Mouse (Mus musculus) liver, postnatal 0 days (tissue): ENCODE results near the gene Ntm. TPM values are rescaled to one million over a fixed set of nuclear protein-coding genes. Genes with fewer than 3 reads are reported as not detected.

ENCODE experiments used
- ATAC-seq: fragments of 200-750 bp; cut with Nextera tagmentation; 2 replicates; pipeline ENCODE4 v1.8.0; 2017; ENCODE audit warnings: mild to moderate bottlenecking, moderate library complexity
- DNase-seq: peaks from one replicate; pipeline ENCODE4 v3.0.0-alpha.2; 2016
- H3K27ac ChIP-seq: fragments of 300-500 bp; sonication (generic); 2 replicates; pipeline ENCODE4 v1.5.1; 2014; ENCODE audit warnings: antibody characterized with exemption, moderate library complexity, mild to moderate bottlenecking, low read depth
- H3K27me3 ChIP-seq: fragments of 300-500 bp; sonication (generic); 2 replicates; pipeline ENCODE4 v1.6.1; 2014; ENCODE audit warnings: low read length, control low read depth, mixed read lengths; ENCODE audit not compliant: insufficient read depth
- H3K36me3 ChIP-seq: fragments of 300-500 bp; sonication (generic); replicated peaks from 2 replicates; pipeline ENCODE4 v1.6.1; 2014; ENCODE audit warnings: mild to moderate bottlenecking, control low read depth, low read length, moderate library complexity, mixed read lengths; ENCODE audit not compliant: insufficient read depth
- H3K4me1 ChIP-seq: fragments of 300-500 bp; sonication (generic); 2 replicates; pipeline ENCODE4 v1.6.1; 2014; ENCODE audit warnings: antibody characterized with exemption, mild to moderate bottlenecking, control low read depth; ENCODE audit not compliant: insufficient read depth
- H3K4me2 ChIP-seq: fragments of 300-500 bp; sonication (generic); 2 replicates; pipeline ENCODE4 v1.6.1; 2014; ENCODE audit warnings: low read depth, mild to moderate bottlenecking, low read length, moderate library complexity, mixed read lengths
- H3K4me3 ChIP-seq: fragments of 300-500 bp; sonication (generic); 2 replicates; pipeline ENCODE4 v1.5.1; 2014; ENCODE audit warnings: low read depth, low read length
- H3K9ac ChIP-seq: fragments of 300-500 bp; sonication (generic); replicated peaks from 2 replicates; pipeline ENCODE4 v1.6.1; 2014; ENCODE audit warnings: mild to moderate bottlenecking, moderate library complexity
- H3K9me3 ChIP-seq: fragments of 300-500 bp; sonication (generic); 2 replicates; pipeline ENCODE4 v1.6.1; 2016; ENCODE audit warnings: mild to moderate bottlenecking, control low read depth, low read length, mixed read lengths
- CTCF ChIP-seq: sonication (generic); IDR thresholded peaks from 2 replicates; pipeline ENCODE4 v1.5.1; 2016; ENCODE audit warnings: antibody characterized with exemption, low read depth
- EP300 ChIP-seq: IDR thresholded peaks from 2 replicates; pipeline ENCODE4 v1.6.1; 2016; ENCODE audit warnings: antibody characterized with exemption, low read depth, mild to moderate bottlenecking
- WGBS: fragments of 180-500 bp; shearing (Covaris S2); extraction: QIAGEN DNeasy Blood & Tissue Kit; methylation state at CpG from one replicate; pipeline ENCODE4 v1.1.7; 2014; ENCODE audit not compliant: insufficient replicate concordance; 5-methylcytosine and 5-hydroxymethylcytosine counted together
- polyA plus RNA-seq: library from polyadenylated mRNA; unstranded; fragments of >200 nt; fragmentation: Nextera tagmentation; extraction: Ambion mirVana; gene quantifications from 2 replicates; pipeline ENCODE4 v1.2.1, GENCODE M21; 2015

The Ntm gene
- polyA plus RNA-seq, 1 experiment from 2014 or later, result 1.00 TPM

DNA sequence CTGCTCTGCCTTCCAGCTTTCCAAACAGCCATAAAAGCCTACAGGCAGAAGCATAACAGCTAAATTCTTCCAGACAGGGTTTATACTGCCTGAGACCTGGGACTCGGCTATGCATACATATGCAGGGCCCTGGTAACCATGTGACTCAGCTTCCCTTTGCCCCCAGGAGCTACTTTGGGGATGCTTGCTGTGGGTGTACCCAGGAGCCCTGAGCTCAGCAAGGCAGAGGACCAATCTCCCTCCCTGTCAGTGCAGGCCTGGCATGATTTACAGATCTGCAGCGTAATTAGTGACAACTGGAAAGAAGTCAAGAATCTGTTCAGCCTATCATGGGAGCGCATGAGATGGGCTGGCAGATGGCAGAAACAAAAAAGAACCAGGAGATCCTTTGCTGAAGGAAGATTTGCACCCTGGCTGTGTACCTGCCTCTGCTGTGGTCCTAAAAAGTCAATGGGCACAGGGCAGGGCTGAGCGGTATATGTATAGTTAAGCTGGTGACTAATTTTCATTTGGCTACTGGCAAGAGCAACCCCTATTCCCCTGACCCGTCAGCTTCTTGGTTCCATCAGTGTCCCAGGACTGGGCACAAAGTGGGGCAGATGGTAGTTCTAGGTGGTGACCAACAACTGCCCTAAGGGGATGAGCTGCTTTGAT is 886.9 kb downstream of the Ntm start:
- H3K4me3 ChIP-seq, result no peak overlapping the region
- no peak overlapping the region for H3K4me2 ChIP-seq
- H3K27ac ChIP-seq, result no peak overlapping the region
- no peak for ATAC-seq
- H3K36me3 ChIP-seq, result no peaks in the 10 kb centered on the region
- TF ChIP-seq EP300 (no peak), CTCF (no peak)
- WGBS, result 78% methylated on average over 5 of the region's 5 CpGs
- H3K9me3 ChIP-seq, result no peaks in the 10 kb centered on the region
- DNase-seq, result no peak
- H3K4me1 ChIP-seq, result no peaks in the 10 kb centered on the region
- H3K27me3 ChIP-seq, result no peaks in the 10 kb centered on the region
- no peak overlapping the region for H3K9ac ChIP-seq

- no peaks in the 10 kb centered on the region for H3K36me3 ChIP-seq
- no peak for TF ChIP-seq EP300
- no peak for TF ChIP-seq CTCF
- H3K4me3 ChIP-seq, result no peak overlapping the region
- H3K9ac ChIP-seq, result no peak overlapping the region
- WGBS, result 76% methylated on average over 2 of the region's 2 CpGs
- ATAC-seq, result no peak
- H3K4me1 ChIP-seq, result no peaks in the 10 kb centered on the region
- H3K9me3 ChIP-seq, result no peaks in the 10 kb centered on the region
- H3K27ac ChIP-seq, result no peak overlapping the region
- H3K4me2 ChIP-seq, result no peak overlapping the region
- DNase-seq, result no peak
- H3K27me3 ChIP-seq, result no peaks in the 10 kb centered on the region
Measured at GRCm38 (mm10) chr9:29075243-29075642, 887.7 kb downstream of the Ntm start.

DNA sequence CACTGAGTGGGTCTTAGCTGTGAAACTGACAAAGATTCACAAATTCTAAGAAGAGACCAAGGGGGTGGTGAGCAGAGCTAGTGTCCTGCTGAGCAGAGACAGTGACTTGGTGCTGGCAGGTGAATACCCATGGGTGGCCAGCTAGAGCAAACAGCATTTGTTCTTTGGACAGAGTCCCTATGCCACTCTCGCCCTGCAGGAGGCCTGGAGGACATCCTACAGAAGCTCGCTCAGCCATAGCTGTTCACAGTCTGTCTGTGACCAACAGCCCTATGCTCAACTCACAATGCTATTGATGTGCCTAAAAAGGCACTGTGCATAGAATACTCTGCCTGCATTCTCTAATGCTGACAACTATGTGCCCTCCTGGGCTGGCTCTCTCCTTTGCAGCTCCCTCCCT is 888.4 kb downstream of the Ntm start:
- no peaks in the 10 kb centered on the region for H3K36me3 ChIP-seq
- H3K4me1 ChIP-seq, result no peaks in the 10 kb centered on the region
- no peaks in the 10 kb centered on the region for H3K9me3 ChIP-seq
- no peak for DNase-seq
- no peak for ATAC-seq
- no peak overlapping the region for H3K4me3 ChIP-seq
- H3K4me2 ChIP-seq, result no peak overlapping the region
- H3K27ac ChIP-seq, result no peak overlapping the region
- TF ChIP-seq CTCF, result no peak
- no peak for TF ChIP-seq EP300
- 69% methylated on average over 2 of the region's 2 CpGs for WGBS
- no peaks in the 10 kb centered on the region for H3K27me3 ChIP-seq
- H3K9ac ChIP-seq, result no peak overlapping the region

GRCm38 (mm10) chr9:29071997-29072396 is 890.9 kb downstream of the Ntm start:
- H3K4me2 ChIP-seq, result no peak overlapping the region
- ATAC-seq, result no peak
- no peaks in the 10 kb centered on the region for H3K27me3 ChIP-seq
- TF ChIP-seq CTCF, result no peak
- TF ChIP-seq EP300, result no peak
- H3K4me1 ChIP-seq, result no peaks in the 10 kb centered on the region
- no peaks in the 10 kb centered on the region for H3K36me3 ChIP-seq
- H3K27ac ChIP-seq, result no peak overlapping the region
- H3K9ac ChIP-seq, result no peak overlapping the region
- WGBS, result 49% methylated on average over 1 of the region's 1 CpGs
- H3K9me3 ChIP-seq, result no peaks in the 10 kb centered on the region
- no peak for DNase-seq
- H3K4me3 ChIP-seq, result no peak overlapping the region

- ATAC-seq (no peak), DNase-seq (no peak)
- WGBS, result 61% methylated on average over 5 of the region's 5 CpGs
- Histone ChIP-seq H3K4me2 (no peak overlapping the region), H3K27me3 (no peaks in the 10 kb centered on the region), H3K27ac (no peak overlapping the region), H3K4me1 (no peaks in the 10 kb centered on the region), H3K36me3 (no peaks in the 10 kb centered on the region), H3K4me3 (no peak overlapping the region), H3K9ac (no peak overlapping the region), H3K9me3 (no peaks in the 10 kb centered on the region)
- TF ChIP-seq EP300 (no peak), CTCF (no peak)
Measured at GRCm38 (mm10) chr9:29067572-29067971, 895.4 kb downstream of the Ntm start.

DNA sequence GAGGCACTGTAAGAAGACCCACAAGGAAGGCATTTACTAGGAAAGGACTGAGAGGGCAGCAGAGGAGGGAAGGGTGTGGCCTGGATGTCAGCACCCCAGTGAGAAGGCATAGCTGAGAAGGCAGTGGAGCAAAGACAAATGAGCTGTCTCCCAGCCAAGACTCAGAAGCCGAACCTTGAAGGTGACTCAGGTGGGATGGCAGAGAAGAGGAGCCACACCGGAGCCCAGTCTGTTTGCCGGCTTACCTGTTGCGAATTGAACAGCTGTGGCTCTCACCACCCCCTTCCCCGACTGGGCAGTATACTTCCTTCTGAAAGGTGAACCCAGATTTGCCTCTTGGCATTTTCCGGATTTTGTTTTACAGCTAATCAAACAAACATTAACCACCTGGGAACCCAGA is 902.6 kb downstream of the Ntm start:
- H3K27me3 ChIP-seq, result no peaks in the 10 kb centered on the region
- no peaks in the 10 kb centered on the region for H3K9me3 ChIP-seq
- no peaks in the 10 kb centered on the region for H3K36me3 ChIP-seq
- ATAC-seq (no peak), DNase-seq (no peak)
- H3K4me2 ChIP-seq, result no peak overlapping the region
- H3K27ac ChIP-seq, result no peak overlapping the region
- TF ChIP-seq EP300, result no peak
- TF ChIP-seq CTCF, result no peak
- no peaks in the 10 kb centered on the region for H3K4me1 ChIP-seq
- H3K4me3 ChIP-seq, result no peak overlapping the region
- 45% methylated on average over 6 of the region's 6 CpGs for WGBS
- no peak overlapping the region for H3K9ac ChIP-seq

DNA sequence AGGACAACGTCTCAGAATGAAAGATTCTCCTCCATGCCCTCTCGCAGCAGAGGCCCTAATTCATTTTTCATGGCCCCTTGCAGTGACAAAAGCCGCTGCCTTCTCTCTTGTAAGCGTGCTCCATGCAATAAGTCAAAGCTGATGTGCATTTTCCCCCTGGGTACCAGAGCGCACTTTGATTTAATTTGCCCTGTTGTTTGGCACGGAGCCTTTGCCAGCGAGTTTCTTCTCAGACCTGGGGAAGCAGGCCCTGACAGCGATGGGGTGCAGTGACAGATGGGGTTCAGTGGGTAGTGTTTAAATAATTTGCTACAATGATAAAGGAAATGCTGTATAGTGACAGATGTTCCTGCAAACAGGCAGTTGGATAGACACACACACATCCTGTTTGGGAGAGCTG is 904.1 kb downstream of the Ntm start:
- H3K9ac ChIP-seq, result no peak overlapping the region
- H3K36me3 ChIP-seq, result no peaks in the 10 kb centered on the region
- no peaks in the 10 kb centered on the region for H3K9me3 ChIP-seq
- TF ChIP-seq EP300 (no peak), CTCF (no peak)
- no peaks in the 10 kb centered on the region for H3K4me1 ChIP-seq
- H3K27ac ChIP-seq, result no peak overlapping the region
- no peak overlapping the region for H3K4me2 ChIP-seq
- no peak for DNase-seq
- WGBS, result 76% methylated on average over 8 of the region's 8 CpGs
- no peak overlapping the region for H3K4me3 ChIP-seq
- no peak for ATAC-seq
- no peaks in the 10 kb centered on the region for H3K27me3 ChIP-seq
